Mouse (Mus musculus): ENCODE measurements around the gene Uaca.

GRCm38 (mm10) chr9:60893511-60893910, 99.2 kb downstream of the Uaca start:
- no peak for TF ChIP-seq POLR2A (IDR thresholded peaks at IDR 0.05; ENCODE audit: control insufficient read depth, extremely low read depth, insufficient read depth, low read length, poor library complexity)
- no peak for TF ChIP-seq CTCF (IDR thresholded peaks at IDR 0.05; ENCODE audit: borderline replicate concordance, control insufficient read depth, extremely low read depth, insufficient read depth, low read length, poor library complexity)

Data from thymus, adult 2 months (tissue).